Mouse (Mus musculus) bone marrow macrophage, adult 2 months (primary cell): ENCODE data around the gene Fundc1. TPM values are rescaled to one million over a fixed set of nuclear protein-coding genes. Genes with fewer than 3 reads are reported as not detected.

Experiments
- H3K27ac ChIP-seq: 2 replicates; pipeline ENCODE4 v1.5.1; 2012; ENCODE audit warnings: low read depth, low read length; ENCODE audit not compliant: insufficient read depth
- H3K4me1 ChIP-seq: 2 replicates; pipeline ENCODE4 v1.6.1; 2012; ENCODE audit warnings: low read length; ENCODE audit not compliant: control insufficient read depth, insufficient read depth
- H3K4me3 ChIP-seq: 2 replicates; pipeline ENCODE4 v1.5.1; 2012; ENCODE audit warnings: mild to moderate bottlenecking, low read length, moderate library complexity; ENCODE audit not compliant: insufficient read depth
- CTCF ChIP-seq: IDR thresholded peaks from 2 replicates; pipeline ENCODE4 v1.5.1; 2012; ENCODE audit warnings: low read depth, mild to moderate bottlenecking, low read length, moderate library complexity
- POLR2A ChIP-seq: IDR thresholded peaks from 2 replicates; pipeline ENCODE4 v1.6.1; 2012; ENCODE audit warnings: mild to moderate bottlenecking, low read depth, low read length, borderline replicate concordance
- polyA plus RNA-seq: library from polyadenylated mRNA; stranded (reverse); fragments of >200 nt; gene quantifications from 2 replicates; pipeline ENCODE4 v1.2.4, GENCODE M21; 2012; ENCODE audit not compliant: missing spikeins, insufficient read depth, insufficient read length

Fundc1 gene
- polyA plus RNA-seq, 1 experiment = 57.5 TPM

DNA sequence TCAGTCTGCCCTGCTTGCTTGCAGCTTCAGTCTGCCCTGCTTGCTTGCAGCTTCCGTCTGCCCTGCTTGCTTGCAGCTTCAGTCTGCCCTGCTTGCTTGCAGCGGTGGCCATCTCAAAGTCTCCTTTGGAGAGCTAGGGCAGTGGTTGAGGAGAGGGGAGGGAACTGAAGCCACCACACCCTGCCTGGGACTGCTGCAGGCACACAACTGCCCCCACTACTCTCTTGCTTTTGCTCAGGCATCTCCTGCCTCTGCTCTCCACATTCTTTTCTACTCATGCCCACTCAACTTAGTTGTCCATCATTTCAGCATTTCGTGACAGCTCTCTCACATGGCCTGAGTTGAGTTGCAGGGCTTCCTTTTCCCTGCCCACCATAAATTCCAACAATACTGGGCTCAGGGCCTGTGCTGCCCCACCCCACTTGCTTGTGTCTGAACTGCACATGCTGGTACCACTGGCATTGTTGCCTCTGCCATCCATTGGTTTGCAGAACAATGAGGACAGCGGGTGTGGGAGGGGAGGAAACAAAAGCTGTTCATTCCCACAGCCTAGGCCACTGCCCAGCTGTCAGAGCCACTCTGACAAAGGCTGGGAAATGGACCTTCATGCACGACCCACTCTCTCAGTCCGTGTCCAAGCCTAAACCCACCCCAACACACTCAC, 24.9 kb downstream of the Fundc1 start:
- TF ChIP-seq CTCF (no peak), POLR2A (no peak)
- H3K27ac ChIP-seq = no peak overlapping the region
- H3K4me3 ChIP-seq = no peak overlapping the region
- no peaks in the 10 kb centered on the region for H3K4me1 ChIP-seq

DNA sequence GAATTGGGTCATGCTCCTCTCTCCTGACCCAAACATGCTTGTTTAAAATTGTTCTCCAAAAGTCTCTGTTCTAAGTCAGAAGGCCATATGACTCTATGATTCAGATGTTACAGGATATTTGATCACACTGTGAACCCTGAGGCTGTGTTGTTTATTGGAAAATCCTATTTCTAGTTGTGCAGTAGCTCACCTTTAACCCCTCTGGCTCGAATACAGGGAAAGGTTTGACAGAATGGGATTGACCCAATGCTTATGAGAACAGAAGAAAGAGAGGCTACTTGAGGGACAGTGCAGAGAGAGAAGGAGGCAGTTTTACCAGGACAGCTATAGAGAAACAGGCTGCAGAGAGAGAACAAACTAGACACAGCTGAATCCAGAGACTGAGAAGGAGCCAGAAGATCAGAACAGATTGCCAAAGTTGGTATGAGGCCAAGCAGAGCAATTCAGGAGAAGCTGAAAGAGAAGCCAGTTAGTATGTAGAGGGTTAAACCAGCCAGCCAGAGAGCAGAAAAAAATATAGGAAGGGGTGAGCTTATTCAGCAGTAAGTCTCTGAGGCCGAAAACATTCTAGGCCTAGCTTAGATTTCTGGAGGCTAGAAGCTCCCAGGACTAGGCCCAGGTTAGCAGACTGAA, 27.1 kb downstream of the Fundc1 start:
- TF ChIP-seq POLR2A = no peak
- no peak for TF ChIP-seq CTCF
- no peak overlapping the region for H3K4me3 ChIP-seq
- H3K4me1 ChIP-seq = no peaks in the 10 kb centered on the region
- peak overlapping the region; percentile 12; the same call in 1 of the 2 replicates for H3K27ac ChIP-seq

GRCm38 (mm10) chrX:17537701-17538100, 34.4 kb downstream of the Fundc1 start:
- Histone ChIP-seq H3K4me3 (no peak overlapping the region), H3K27ac (no peak overlapping the region), H3K4me1 (no peaks in the 10 kb centered on the region)
- TF ChIP-seq CTCF (no peak), POLR2A (no peak)

GRCm38 (mm10) chrX:17527008-17527407, 45.1 kb downstream of the Fundc1 start:
- H3K27ac ChIP-seq = no peak overlapping the region

DNA sequence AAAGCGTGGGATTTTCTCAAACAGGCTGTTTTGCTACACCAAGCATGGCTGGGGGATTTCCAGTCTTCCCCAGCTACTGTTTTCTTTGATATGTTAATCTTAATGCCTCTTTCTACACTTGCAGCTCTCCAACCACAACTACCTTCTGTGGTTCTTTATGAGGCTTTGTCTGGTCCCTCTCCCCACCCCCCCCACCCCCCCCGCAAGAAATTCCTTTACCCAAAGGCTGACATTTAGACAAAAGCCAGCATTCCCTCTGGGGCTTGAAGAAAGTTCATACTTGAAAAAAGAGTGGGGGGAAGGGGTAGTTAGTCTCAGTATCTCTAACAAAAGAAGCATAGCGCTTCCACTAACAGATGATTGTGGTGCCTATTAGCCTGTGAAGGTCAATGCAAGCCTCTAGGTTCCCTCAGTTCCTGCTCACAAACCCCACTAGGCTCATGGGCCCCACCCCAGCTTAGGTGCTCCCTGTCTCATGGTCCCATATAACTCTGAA, 50.9 kb downstream of the Fundc1 start:
- TF ChIP-seq POLR2A (no peak), CTCF (no peak)
- Histone ChIP-seq H3K27ac (no peak overlapping the region), H3K4me1 (peaks cover 7% of the 10 kb centered on the region), H3K4me3 (no peak overlapping the region)

More at GRCm38 (mm10) chrX:17527008-17527407, 45.1 kb downstream of the Fundc1 start:
- TF ChIP-seq POLR2A (no peak), CTCF (no peak)
- H3K4me1 ChIP-seq = no peaks in the 10 kb centered on the region
- H3K4me3 ChIP-seq = no peak overlapping the region

DNA sequence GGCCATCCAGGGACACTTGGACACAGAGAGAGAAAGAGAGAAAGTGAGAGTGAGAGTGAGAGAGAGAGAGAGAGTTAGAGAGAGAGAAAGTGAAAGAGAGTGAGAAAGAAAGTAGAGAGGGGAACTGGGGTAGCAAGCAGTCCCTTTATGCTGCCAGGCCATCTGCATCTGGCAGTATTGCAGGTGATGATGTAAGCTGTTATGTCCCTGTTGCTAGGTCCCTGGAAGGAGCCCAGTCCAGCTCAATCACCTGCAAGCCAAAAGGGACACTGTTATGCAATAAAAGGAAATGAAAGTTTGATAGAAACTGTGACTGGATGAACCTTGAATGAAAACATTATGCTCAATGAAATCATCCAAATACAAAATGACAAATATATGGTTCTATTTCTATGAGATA, 52.0 kb downstream of the Fundc1 start:
- Histone ChIP-seq H3K4me1 (peaks cover 7% of the 10 kb centered on the region), H3K27ac (no peak overlapping the region), H3K4me3 (no peak overlapping the region)
- no peak for TF ChIP-seq POLR2A
- TF ChIP-seq CTCF = no peak

DNA sequence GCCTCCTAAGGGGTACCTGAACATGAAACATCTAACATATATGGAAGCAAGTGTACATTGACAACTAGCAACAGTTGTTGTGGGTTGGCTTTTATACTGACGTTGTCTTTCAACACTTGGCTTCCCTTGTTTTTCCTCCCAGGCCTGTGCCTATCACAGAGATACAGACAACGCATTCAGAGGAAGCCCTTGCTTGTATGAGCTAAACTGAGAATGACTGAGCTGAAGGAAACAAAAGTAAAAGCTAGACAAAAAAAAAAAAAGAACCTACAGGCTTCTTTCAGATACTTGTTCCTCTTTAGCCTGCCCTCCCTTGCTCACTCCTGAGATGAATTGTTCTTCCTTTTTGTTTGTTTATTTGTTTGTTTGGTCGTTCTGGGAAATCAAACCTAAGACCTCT, 58.1 kb downstream of the Fundc1 start:
- Histone ChIP-seq H3K4me3 (no peak overlapping the region), H3K4me1 (peaks cover 3% of the 10 kb centered on the region; the same call in 1 of the 2 replicates)
- TF ChIP-seq CTCF (no peak), POLR2A (no peak)

DNA sequence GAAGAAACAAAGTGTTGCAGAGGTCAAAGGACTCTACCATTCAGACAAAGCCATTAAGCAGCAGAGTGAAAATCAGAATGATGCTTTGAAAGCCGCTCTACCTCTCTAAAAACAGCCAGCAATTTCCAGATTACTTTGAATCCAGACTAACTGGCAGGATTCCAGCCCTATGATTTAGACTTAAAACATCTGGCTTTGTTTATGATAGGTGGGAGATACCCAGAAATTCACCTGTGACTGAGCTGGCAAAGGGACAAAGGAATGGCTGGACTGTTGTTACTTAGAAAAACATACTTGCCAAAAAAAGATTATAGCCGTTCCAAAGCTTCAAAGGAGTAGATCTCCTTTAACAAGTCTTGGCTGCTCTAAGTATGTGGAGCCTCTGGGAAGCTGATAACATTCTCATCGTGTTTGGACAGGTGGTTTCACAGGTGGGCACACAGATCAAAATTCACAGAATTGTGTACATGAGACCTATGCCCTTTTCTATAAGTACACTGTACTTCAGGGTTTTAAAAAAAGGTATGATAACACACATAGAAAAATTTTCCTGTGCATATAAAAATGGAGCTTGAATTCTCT, 60.0 kb downstream of the Fundc1 start:
- peaks cover 3% of the 10 kb centered on the region; the same call in 1 of the 2 replicates for H3K4me1 ChIP-seq
- no peak overlapping the region for H3K4me3 ChIP-seq
- no peak overlapping the region for H3K27ac ChIP-seq
- no peak for TF ChIP-seq POLR2A
- TF ChIP-seq CTCF = no peak

More for the DNA sequence above, 58.1 kb downstream of the Fundc1 start:
- H3K27ac ChIP-seq = peak overlapping the region; percentile 6; the same call in 1 of the 2 replicates
